Mouse (Mus musculus): Measurements from ENCODE around the gene Prx.

DNA sequence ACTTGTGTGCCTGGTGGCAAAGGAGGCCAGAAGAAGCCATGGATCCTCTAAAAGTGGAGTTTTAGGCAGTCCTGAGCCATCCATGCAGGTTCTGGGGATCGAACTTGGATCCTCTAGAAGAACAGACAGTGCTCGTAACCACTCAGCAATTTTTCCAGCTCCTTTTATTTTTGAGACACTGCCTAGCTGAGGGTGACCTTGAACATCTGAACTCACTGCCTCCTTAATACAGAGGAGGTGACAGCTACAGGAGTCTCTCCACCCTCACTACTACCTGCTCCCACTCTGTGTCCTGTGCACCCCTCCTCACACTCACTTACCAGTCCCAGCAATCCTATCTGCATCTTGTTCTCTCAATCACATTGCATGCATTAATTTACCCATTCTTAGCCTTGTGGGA is 23.5 kb upstream of the Prx start:
- TF ChIP-seq FLI1 (IDR thresholded peaks at IDR 0.05; ENCODE audit: low read length) (no peak), GATA1 (IDR thresholded peaks at IDR 0.05; ENCODE audit: borderline replicate concordance, low read length) (no peak)
